Mouse (Mus musculus) telencephalon, adult 2 months (tissue): ENCODE results near the gene Abtb2.

ENCODE experiments used
- DNase-seq: peaks from one replicate; pipeline ENCODE4 v3.0.0-alpha.2; 2011; ENCODE audit warnings: low read depth, low spot score

Abtb2 gene

DNA sequence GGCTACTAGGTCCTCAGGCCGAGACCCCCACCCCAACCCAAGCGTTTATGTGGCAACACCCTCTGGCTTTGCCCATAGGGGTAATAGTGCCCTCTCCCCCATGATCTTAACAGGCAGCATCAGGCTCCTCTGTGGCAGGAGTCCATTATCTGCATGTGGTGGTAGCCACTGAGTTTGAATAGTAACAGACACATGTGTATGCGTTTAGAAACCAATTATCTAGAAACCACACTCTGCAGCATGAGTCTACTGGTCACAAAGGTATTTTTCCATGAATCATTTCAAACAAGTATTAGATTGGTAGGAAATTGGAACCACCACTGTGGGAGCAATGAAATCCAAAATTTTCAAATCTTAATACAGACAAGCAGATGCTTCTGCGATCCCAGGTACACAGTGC lies 119.5 kb downstream of the Abtb2 start:
- no peak for DNase-seq

DNA sequence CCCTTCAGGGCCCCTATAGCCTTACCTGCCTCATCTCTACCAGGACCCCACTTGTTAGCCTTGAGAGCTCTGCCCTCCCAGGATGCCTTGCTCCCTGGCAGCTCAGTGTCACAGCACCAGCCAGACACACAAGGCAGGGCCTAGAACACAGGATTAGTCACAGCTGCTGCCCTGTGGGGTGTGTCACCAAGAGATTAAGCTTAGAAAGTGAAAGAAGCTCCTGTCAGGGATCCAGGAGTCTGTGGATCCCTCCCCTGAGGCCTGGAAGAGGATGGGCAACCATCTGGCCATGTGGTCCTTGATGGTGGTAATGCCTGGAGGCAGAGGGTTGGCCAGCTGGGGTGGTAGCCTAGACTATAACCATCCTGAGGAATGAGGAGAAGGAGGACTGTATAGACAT lies 121.0 kb downstream of the Abtb2 start:
- DNase-seq: no peak

DNA sequence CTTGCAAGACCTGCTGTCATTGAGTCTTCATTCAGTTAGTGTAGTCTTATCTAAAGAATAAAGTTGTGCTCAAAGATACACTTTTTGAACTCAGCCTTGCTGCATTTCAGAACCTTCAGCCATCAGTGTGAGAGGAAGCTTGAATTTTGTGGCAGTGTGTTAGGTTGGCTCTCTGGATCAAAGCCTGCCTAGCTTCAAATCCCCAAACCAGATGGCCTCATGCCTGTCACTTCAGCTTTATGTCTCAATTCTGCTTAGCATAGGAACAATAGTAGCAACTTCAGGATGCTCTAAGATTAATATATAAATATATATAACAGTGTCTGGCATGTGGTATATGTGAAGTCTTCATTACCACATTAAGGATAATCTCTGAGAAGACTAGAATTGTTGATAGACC lies 121.8 kb downstream of the Abtb2 start:
- DNase-seq: no peak

DNA sequence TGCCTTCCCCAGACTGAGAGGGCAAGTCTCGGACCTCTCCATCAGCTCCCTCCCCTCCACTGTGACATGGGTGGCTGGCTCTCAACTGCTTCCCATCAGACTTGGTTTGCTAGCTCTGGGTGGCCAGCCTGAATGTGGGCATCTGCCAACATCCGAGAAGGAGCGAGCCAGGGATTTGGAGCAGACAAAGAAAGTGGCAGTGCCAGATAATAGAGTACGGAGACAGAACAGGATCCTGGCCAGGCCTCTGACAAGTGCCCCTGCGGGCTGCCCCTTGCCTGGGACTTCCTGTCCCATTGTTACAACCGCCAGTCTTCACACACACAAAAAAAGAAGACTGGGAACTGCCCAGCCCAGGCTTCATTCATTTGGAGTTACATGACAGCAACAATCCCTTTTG lies 124.3 kb downstream of the Abtb2 start:
- DNase-seq: no peak

DNA sequence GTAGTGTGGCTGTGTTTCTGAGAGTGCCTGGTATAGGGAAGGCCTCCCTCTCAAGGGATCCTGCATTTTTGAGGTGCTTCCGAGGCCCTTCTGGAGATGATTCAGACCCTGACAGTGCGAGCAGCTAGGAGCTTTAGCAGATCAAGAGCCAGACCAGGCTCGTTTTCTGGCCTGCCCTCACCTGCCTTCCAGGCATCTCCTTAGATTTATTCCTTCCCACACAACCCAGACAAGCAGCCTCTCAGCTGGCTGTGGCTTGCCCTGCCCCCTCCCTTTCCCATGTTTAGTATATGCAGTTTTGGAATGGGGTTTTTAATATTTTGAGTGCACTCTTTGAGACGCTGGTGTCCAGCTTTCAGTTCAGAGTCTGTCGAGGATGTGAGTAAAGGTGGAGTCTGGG lies 124.7 kb downstream of the Abtb2 start:
- no peak for DNase-seq

DNA sequence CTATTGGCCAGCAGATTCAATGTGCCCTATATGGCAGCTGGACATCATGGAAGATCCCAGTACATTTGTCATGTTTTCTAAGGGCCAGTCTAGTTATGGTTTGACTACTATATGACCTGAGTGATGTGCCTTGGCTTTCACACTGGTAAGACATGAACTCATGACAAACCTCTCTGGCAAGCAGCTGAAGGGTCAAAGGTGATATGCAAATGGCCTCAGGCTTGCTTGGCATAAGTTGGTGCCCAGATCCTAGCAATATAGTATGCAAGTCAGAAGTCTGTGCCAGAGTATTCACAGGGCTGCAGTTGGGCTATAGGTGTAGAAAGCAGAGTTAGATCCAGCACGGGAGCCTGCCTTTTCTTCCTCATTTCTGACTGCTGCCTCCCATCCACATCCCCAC lies 125.2 kb downstream of the Abtb2 start:
- no peak for DNase-seq

DNA sequence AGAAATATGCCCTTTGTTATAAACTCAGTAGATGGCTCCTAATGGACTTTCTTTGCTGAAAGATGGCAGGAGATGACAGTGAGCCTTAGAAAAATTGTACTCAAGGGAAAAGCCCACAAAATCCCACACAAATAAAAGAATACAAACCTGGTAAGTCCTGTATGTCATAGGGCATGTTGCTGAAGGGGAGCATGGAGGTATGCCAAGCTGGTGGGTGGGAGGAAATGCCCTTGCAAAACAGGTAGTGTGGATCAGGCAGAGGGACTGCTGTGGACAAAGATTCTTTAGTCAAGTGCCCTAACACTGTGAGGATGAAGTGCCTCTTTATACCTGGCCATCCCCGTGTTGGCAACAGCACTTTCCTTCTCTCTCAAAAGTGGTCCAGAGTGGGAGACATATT lies 126.7 kb downstream of the Abtb2 start:
- DNase-seq: no peak

DNA sequence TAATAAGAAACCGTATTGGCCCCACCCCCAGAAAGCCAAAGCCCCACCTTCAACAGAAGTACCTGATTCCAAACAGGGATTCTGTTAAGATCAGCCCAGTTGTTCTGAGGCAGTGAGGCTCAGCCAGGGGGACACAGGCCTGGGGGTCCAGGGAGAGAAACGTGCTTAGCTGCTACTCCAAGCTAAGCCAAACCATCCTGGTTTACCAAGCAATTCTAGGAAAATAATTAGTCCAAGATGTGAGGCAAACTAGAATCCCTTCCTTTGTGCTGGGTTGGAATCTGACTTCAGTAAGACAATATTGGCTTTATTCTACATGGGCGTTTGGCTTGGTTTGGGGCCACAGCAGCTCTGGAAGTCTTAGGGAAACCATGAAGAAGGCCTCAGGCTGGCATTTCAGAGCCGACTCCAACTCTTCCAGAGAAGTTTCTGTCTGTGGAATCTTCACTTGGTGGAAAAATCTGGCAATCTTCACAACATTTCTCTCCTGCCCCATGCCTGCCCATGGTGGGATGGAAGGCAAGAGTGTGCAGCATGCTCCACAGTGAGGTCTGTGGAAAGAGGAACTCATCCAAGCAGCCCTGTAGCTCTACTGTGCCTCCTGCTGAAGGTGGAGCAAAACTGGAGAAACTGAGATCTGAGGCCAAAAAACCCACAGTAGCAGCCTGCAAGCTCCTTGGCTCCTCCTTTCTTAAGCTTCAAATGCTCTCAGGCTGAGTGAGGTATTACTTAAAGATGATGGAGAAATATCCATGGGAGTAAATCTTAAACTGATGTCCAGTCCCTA lies 128.9 kb downstream of the Abtb2 start:
- DNase-seq: no peak

DNA sequence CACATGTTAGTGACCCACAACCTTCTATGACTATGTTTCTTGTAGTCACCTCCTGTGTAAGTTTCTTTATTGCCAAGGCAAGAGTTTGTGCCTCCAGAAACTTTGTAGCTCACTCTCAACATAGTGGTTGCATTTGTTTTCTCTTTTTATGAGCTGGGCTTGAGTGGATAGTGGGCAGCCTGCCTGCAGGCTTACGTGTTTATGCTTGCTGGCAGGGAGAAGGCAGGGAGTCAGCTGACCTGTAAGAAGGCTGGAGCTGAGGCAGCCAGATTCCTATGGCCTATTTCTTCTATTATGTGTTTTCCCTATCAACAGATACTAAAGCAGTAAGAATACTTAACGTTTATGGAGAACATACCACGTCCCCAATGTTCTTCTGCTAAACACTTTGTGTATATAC lies 130.1 kb downstream of the Abtb2 start:
- DNase-seq: no peak

DNA sequence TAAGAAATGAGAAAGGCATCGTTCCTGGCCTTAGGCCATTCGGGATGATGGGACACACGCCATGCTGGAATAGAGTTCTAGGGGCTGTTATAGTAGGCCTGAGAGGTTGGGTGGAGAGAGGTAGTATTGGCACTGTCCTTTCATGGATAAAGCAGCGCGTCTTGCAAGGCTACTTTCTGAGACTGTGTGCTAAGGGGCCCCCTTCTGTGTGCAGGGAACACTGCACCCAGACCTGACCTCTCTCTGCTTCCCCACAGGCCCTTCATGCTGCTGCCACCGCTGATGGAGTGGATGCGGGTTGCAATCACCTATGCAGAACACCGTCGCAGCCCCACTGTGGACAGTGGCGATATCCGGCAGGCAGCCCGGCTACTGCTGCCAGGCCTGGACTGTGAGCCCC lies 134.4 kb downstream of the Abtb2 start:
- no peak for DNase-seq

DNA sequence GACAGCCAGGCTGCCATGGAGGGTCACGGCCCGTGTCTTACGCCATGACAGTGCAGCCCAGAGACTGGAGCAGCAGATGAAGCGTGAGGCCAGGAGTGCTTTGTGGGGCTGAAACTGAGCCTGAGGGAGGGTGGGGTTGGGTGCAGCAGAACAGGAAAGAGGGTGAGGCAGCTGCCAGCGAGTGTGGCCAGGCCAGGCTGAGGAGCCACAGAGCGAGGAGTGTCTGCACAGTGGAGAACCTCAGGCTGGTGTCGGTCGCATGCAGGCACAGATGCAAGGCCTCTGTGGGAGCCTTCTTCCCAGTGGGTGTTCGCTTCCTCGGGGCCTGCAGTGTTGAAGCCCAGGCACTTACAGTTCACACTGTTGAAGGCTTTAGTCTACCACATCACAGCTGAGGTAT lies 137.2 kb downstream of the Abtb2 start:
- DNase-seq: no peak

DNA sequence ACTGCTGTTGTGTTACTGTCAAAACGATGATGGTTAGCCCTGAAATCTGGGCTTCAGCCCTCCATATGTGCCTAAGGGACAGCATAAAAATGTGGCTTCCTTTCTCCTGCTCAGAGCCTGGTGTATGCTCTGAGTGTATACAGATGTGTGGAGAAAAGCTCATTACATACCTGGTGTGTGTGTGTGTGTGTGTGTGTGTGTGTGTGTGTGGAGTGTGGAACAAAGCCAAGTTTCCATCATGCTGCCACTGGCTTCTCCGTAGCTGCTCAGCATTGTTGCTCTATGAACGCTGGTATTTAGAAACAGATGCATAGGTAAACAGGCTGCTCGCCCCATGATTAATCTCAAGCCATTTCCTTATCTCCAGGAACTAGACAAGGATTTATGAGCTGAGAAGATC lies 137.8 kb downstream of the Abtb2 start:
- no peak for DNase-seq

DNA sequence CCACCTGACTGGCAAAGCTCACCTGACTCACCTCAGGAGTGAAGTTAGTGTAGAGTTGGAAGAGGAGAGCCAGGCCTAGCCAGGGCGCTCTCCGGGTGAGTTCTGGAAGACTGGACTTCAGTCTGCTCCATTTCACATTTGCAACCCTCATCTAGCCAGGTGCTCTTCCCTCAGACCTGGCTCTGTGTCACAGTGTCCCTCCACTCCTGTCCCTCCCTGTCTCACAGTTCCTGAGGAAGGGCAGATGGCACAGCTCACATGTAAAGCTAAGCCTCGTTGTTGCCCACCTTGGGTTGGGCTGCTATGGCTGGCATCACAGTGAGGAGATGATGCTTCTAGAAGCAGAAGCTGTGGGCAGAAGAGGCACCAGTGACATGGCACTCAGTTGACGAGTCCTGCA lies 139.7 kb downstream of the Abtb2 start:
- no peak for DNase-seq

DNA sequence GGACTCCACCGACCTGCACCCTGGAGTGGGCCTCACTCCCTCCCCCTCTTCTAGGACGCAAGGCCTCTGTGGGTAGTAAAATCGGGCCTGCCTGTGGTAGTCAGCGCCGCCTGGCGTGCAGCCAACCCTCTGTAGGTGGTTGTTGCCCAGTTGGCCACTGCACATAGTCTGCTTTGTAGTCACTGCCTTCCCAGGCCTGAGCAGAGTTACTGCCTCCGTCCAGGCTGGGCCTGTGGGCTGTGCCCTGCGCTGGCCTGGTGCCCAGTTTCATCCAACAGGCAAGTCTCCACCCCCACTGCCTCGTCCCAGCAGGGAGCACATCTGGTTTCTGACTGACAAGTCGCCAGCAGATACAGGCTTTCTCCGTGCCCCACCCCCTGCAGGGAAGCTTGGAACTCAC lies 140.1 kb downstream of the Abtb2 start:
- DNase-seq: peak; percentile 53

DNA sequence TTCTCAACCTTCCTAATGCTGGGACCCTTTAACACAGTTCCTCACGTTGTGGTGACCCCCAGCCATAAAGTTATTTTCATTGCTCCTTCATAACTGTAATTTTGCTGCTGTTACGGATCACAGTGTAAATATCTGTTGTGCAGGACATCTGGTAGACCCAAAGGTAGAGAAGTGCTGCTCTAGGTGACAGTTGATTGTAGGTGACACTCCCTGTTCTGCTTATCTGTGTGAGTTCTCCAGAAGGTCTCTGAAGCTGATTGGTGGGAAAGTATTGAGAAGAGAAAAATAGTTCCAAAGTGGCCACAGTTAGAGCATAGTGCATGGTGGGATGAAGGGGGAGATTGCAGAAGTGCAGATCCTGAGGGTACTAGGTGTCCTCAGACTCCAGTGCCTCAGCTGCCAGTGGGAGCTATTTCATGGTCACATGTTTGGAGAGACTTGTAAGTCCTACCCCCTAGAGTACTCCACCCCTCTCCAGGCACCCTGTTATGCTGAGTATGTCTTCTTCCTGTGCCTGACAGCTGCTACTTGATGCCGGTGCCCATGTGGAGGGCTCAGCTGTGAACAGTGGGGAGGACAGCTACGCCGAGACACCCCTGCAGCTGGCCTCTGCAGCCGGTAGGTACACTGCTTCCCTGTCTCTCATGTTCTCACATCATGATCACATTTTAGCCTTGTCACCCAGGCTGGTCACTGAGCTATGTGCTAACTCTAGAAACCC lies 141.1 kb downstream of the Abtb2 start:
- no peak for DNase-seq

DNA sequence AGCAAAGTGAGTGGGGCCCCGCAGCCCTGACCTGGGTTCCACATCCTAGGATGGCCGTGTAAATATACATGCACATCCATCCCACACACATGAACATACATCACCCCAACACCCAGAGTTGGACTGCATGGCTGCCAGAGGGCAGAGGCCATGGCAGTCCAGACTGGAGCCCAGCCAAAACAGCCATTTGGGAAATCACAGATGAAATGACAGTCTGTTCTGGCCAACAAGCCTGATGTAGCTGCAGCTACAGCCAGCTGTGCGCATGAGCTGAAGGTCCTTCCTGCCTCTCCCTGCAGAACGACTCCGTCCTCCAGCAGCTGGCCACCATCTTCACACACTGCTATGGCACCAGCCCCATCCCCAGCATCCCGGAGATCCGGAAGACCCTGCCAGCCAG lies 144.7 kb downstream of the Abtb2 start:
- no peak for DNase-seq

DNA sequence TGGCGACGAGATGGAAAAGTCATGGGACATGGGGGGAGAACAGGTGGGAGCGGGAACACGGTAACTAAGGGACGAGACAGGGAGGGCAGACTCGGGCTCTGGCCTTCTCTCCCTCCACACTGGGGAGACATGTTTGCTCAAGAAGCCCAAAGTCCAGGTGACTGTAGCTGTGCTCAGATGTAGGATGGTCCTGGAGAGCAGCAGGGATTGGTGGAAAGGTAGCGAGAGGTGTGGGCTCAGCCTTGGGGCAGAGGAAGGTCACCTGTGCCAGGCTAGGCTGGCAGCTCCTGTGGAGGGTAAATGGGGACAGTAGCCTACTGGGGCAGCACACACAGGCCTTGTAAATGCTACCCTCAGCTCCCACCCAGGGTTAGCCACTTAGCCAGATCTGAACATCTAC lies 147.7 kb downstream of the Abtb2 start:
- no peak for DNase-seq

DNA sequence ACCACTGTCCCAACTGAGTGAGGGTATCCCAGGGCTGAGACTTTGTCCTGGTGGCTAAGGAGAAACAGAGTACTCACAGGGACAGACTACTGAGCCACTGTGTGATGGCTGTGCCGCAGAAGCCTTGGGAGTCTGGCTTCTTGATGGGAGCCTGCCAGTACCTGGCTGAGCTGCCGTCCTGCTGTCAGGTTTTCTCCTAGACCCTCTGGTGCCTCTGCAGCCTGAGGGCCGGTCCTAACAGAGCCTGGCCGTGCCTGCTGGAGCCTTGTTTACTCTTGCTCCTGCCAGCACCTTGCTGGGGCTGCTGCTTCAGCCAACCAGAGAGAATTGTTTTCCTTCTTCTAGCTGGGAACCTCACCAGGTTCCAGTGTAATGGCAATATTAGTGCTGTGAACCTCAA lies 148.3 kb downstream of the Abtb2 start:
- DNase-seq: no peak

DNA sequence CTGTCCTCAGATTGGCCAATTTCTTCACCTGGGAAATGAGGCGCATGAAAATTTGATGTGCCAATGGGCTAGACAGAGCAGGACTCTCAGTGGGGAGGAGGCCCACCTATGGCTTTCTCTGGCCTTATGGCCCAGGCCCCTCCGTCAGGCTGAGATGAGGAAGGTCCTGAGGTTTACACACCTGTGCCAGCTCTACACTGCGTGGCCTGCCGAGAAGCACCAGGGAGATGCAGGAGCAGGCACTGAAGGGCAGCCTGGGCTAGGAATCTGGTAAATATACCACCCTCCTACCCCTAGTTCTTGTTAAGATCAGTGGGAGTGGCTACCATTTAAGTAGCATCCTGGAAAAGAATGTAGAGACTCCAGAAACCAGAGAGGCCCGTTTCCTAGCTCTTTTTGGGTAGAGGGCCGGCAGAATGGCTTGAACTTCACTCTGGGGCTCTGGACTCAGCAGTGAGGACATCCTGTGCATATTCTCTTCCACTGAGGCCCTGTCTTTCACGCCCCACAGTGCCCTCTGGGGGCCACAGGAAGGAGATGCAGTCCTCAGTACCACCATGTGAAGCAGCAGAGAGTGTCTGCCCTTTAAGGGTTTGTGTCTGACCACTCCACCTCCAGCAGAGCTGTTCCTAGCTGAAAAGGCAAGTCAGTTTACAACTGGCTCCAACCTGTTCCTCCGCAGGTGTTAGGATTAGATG lies 152.6 kb downstream of the Abtb2 start:
- peak; percentile 12 for DNase-seq

DNA sequence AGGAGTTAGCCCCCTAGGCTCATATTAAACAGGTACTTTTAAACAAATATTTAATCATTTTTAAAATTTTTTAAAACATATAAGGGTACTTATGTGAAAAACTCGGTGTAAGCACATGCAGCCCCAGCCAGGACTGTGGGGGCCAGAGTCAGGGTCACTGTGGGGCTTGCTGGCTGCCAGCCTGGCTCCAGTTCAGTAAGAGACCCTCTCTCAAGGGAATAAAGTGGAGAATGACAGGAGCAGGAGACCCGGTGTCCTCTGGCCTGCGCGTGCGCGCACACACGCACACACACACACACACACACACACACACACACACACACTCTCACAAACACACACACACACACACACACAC lies 153.2 kb downstream of the Abtb2 start:
- no peak for DNase-seq

DNA sequence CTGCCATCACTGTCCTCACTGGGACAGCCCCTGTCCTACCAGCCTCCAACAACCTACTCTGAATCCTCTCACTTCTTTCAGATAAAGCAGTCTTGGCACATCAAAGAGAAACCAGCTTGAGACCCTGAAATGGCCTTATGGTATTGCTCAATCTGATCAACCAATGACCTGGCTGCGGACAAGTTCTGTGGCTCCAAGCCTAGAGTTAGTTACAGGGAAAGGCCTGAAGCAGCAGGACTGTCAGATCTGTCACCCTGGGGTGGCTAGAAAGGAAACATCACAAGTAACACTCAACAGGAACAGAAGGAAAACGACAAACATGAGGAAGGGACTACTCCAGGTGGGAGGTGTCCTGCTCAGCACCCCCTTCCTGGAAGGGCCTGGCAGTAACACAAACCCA lies 158.4 kb downstream of the Abtb2 start:
- no peak for DNase-seq

DNA sequence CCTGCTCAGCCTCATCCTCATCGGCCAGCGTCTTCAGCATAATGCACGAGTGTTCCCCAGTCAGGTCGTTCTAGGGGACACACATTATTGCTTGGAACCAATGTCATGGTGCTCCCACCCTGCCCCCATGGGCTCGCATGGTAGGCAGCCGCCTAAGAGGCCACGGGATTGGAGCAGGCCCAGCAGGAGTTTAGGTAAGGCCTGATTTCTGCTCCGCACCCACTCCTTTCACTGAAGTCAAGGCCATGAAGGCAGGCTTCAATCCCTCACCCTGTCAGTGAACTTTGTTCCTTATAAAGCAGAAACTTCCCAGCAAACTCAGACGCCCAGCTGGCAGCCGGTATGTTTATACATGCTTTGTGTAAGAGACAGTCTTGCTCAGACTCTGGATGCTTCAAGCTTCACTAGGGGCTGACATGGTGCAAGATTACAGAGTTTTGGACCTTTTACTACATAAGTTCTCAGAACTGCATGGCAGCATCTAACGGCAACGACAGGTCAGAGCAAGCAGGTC lies 162.0 kb downstream of the Abtb2 start:
- DNase-seq: no peak

DNA sequence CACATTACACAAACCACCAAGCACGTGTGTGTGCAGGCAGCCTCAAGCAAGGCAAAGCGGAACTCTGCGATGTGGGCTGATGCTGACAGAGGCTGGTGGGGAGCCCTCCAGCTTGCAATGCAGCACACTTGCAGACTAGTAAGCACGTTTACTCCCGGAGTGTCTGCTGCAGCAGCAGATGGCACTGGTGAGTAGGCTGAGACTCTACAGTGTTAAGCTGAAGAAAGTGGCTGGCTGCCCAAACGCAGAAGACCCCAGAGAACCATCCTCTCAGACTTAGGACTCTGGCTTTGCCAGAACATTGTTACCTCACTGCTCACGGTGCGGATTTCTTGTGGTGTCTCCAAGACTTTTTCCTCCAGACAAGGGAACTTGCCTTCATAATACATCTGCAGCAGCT lies 164.9 kb downstream of the Abtb2 start:
- DNase-seq: peak; percentile 78
